Mouse (Mus musculus): ENCODE data around the gene Olfr1137.

Gene Olfr1137

DNA sequence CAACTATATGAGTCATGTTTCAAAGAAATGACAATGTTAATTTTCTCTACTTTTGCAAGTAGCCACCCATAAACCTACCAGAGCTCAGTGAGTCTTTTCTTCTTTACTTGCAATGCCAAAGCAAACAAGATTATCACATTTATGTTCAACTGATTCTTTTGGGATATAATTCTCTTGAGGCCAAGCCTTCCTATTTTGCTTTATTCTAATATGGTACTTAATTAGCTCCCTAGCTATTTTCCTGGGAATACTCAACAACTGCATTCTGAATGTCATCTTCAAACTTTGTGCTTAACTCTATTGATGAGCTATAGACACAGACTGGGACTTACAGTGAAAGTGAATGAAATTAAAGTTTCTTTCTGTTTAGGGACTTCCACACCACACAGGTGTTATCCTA is at the start of gene Olfr1137:
Gene Olfr1137 (minus strand): TSS at position 101 of the 400 bp plus-strand sequence.
- DNase-seq (ENCODE audit: low spot score in 2 of 2) = no peak

DNA sequence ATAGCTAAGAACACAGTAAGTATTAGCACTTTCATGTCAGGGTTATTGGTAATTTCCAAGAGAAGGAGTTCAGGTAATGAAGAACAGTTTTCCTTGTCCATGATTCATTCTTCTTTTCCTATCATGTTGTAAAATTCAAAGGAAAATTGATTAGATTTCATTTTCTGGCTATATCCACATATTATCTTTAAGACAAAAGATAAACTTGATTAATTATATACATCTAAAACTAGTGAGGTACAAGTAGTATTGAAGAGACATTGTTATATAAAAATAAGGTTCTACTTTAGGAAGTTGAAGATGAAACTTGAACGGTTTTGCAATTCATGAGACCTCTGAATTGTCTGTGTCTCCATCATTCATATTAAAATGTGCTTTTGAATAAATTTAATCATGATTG is 40.9 kb upstream of the Olfr1137 start, which contains the start of gene Olfr1141:
Gene Olfr1141 (minus strand): TSS at position 101 of the 400 bp plus-strand sequence.
- DNase-seq (ENCODE audit: low spot score in 2 of 2) = no peak

DNA sequence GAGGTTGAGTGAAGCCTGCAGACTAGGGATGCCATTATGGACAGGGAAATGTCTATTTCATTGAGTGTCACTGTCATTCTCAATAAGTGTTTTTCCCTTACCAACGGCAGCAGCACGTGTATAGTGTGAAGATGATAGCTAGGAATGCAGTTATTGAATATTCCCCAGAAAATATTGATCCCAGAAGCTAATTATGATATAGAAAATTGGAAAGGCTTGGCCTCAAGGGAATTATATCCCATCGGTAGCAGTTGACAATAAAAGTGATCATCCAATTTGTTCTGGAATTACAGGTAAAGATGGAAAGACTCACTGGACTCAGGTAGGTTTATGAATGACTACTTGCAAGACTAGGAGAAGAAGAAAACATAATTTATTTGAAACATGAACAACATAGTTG is 30.5 kb upstream of the Olfr1137 start, which contains the start of gene Olfr1140:
Gene Olfr1140 (plus strand): TSS at position 301 of the 400 bp plus-strand sequence.
- no peak for DNase-seq (ENCODE audit: low spot score in 2 of 2)

DNA sequence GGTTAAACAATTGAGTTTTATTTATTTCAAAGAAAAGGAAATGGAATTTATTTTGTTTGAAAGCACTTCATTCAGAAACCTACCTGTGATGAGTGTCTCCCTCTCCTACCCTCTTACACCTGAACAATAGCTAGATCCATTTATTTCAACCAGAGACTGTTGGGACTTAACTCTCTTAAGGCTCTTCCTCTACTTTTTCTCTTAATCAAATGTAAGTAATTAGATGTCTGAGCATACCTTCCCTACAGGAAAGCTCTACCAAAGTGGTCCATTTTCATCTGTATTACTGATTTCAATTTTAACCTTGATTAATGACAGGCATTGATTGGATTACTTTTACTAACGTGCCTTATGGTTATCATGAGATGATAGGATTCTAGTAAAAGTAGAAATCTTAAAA is 26.9 kb upstream of the Olfr1137 start, which contains the start of gene Olfr1138:
Gene Olfr1138 (minus strand): TSS at position 101 of the 400 bp plus-strand sequence.
- DNase-seq (ENCODE audit: low spot score in 2 of 2) = no peak

DNA sequence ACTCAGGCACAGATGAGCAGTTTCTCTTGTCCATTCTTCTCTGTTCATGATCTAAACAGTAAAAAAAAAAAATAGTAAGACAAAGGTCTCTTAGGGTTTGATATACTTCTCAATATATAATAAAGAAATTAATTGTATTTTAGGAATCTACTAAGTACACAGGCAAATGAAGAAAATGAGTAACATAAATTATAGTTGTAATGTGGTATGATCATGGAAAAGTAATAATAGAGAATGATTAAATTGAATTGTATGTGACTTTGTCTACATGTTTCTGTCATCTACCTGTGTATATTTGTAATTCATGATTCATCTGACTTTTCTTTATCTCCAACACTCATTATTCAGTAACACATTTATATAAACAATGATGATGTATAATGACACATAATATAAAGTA is 19.1 kb downstream of the Olfr1137 start, which contains the start of gene Olfr1136:
Gene Olfr1136 (minus strand): TSS at position 101 of the 400 bp plus-strand sequence.
- no peak for DNase-seq (ENCODE audit: low spot score in 2 of 2)

DNA sequence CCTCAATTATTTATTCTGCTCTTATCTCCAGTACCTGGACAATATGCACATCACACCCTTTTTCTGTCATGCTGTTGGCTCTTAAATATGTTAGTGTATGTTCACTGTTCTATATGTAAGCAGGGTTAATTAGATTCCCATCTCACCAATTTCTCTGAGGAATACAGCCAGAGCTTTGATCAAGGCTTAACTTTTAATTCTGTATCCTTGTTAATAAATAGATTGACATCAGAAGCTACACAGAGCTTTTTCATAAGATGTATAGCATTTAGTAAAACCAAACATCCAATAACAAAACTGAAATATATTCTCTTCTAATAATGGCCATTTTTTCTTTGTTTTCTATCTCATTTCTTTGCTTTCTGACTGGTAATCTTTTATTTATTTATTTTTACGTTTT is 39.4 kb downstream of the Olfr1137 start, which contains the start of gene Olfr1135:
Gene Olfr1135 (minus strand): TSS at position 101 of the 400 bp plus-strand sequence.
- DNase-seq (ENCODE audit: low spot score in 2 of 2) = no peak

Measured in urinary bladder, adult 18-20 months (tissue).